Mouse (Mus musculus) embryonic facial prominence, embryonic 11.5 days (tissue): Measurements from ENCODE around the gene Selenoo. TPM values are rescaled to one million over a fixed set of nuclear protein-coding genes. Genes with fewer than 3 reads are reported as not detected.

ENCODE experiments used
- ATAC-seq: fragments of 200-750 bp; cut with Nextera tagmentation; replicated peaks from 2 replicates; pipeline ENCODE4 v1.8.0; 2017; ENCODE audit warnings: low read depth; ENCODE audit not compliant: insufficient number of reproducible peaks, low FRiP score, low TSS enrichment
- DNase-seq: peaks from one replicate; pipeline ENCODE4 v3.0.0-alpha.2; 2015; ENCODE audit warnings: low spot score
- H3K27ac ChIP-seq: fragments of 300-500 bp; sonication (generic); replicated peaks from 2 replicates; pipeline ENCODE4 v1.5.1; 2014; ENCODE audit warnings: mild to moderate bottlenecking, low read depth, low read length, control low read depth
- H3K27me3 ChIP-seq: fragments of 300-500 bp; sonication (generic); 2 replicates; pipeline ENCODE4 v1.6.1; 2014; ENCODE audit warnings: mild to moderate bottlenecking, low read length, moderate library complexity, mixed read lengths; ENCODE audit not compliant: control insufficient read depth, insufficient read depth
- H3K36me3 ChIP-seq: fragments of 300-500 bp; sonication (generic); replicated peaks from 2 replicates; pipeline ENCODE4 v1.6.1; 2014; ENCODE audit warnings: low read depth, mild to moderate bottlenecking, low read length, moderate library complexity, mixed read lengths; ENCODE audit not compliant: control insufficient read depth, insufficient read depth
- H3K4me1 ChIP-seq: fragments of 300-500 bp; sonication (generic); 2 replicates; pipeline ENCODE4 v1.6.1; 2014; ENCODE audit warnings: low read length, mixed read lengths; ENCODE audit not compliant: control insufficient read depth, insufficient read depth
- H3K4me2 ChIP-seq: fragments of 300-500 bp; sonication (generic); 2 replicates; pipeline ENCODE4 v1.6.1; 2014; ENCODE audit warnings: low read depth, mild to moderate bottlenecking, control low read depth, low read length, moderate library complexity
- H3K4me3 ChIP-seq: fragments of 300-500 bp; sonication (generic); 2 replicates; pipeline ENCODE4 v1.5.1; 2014; ENCODE audit warnings: low read depth, low read length, control low read depth
- H3K9ac ChIP-seq: fragments of 300-500 bp; sonication (generic); replicated peaks from 2 replicates; pipeline ENCODE4 v1.6.1; 2014; ENCODE audit warnings: mild to moderate bottlenecking, control low read depth, low read length
- H3K9me3 ChIP-seq: fragments of 300-500 bp; sonication (generic); replicated peaks from 2 replicates; pipeline ENCODE4 v1.6.1; 2016; ENCODE audit warnings: mild to moderate bottlenecking, low read length, inconsistent platforms, mixed read lengths; ENCODE audit not compliant: control insufficient read depth
- WGBS: fragments of 180-500 bp; shearing (Covaris S2); extraction: QIAGEN DNeasy Blood & Tissue Kit; methylation state at CpG from one replicate; pipeline ENCODE4 v1.1.7; 2014; 5-methylcytosine and 5-hydroxymethylcytosine counted together
- polyA plus RNA-seq: library from polyadenylated mRNA; unstranded; fragments of >200 nt; fragmentation: Nextera tagmentation; extraction: Ambion mirVana; gene quantifications from 2 replicates; pipeline ENCODE4 v1.2.1, GENCODE M21; 2014

Gene Selenoo
- polyA plus RNA-seq, 1 experiment from 2014 or later: 17.7 TPM

GRCm38 (mm10) chr15:89123595-89123994 is 34.7 kb downstream of the Selenoo start:
- no peaks in the 10 kb centered on the region for H3K9me3 ChIP-seq
- DNase-seq: peak; percentile 62
- peak overlapping the region; percentile 78 for H3K9ac ChIP-seq
- peak overlapping the region; percentile 85 for H3K4me2 ChIP-seq
- H3K4me1 ChIP-seq: peaks cover 10% of the 10 kb centered on the region
- H3K27ac ChIP-seq: peak overlapping the region; percentile 35; the same call in 1 of the 2 replicates
- no peaks in the 10 kb centered on the region; the same call in 1 of the 2 replicates for H3K36me3 ChIP-seq
- ATAC-seq: no peak
- no peaks in the 10 kb centered on the region for H3K27me3 ChIP-seq
- H3K4me3 ChIP-seq: peak overlapping the region; percentile 88
- WGBS: 28% methylated on average over 11 of the region's 11 CpGs

GRCm38 (mm10) chr15:89124312-89124711 is 35.4 kb downstream of the Selenoo start:
- ATAC-seq (no peak), DNase-seq (no peak)
- Histone ChIP-seq H3K27ac (no peak overlapping the region), H3K36me3 (no peaks in the 10 kb centered on the region), H3K4me1 (peaks cover 13% of the 10 kb centered on the region), H3K4me2 (no peak overlapping the region), H3K9me3 (no peaks in the 10 kb centered on the region), H3K4me3 (no peak overlapping the region), H3K9ac (no peak overlapping the region), H3K27me3 (no peaks in the 10 kb centered on the region)
- WGBS: 92% methylated on average over 3 of the region's 3 CpGs

GRCm38 (mm10) chr15:89125351-89125750 is 36.5 kb downstream of the Selenoo start:
- H3K9ac ChIP-seq: no peak overlapping the region
- no peak overlapping the region for H3K4me3 ChIP-seq
- H3K27ac ChIP-seq: no peak overlapping the region
- no peaks in the 10 kb centered on the region for H3K27me3 ChIP-seq
- H3K36me3 ChIP-seq: no peaks in the 10 kb centered on the region
- no peaks in the 10 kb centered on the region for H3K9me3 ChIP-seq
- WGBS: 87% methylated on average over 9 of the region's 9 CpGs
- no peak overlapping the region for H3K4me2 ChIP-seq
- ATAC-seq (no peak), DNase-seq (no peak)
- peaks cover 13% of the 10 kb centered on the region for H3K4me1 ChIP-seq

GRCm38 (mm10) chr15:89126622-89127021 is 37.7 kb downstream of the Selenoo start:
- no peaks in the 10 kb centered on the region for H3K9me3 ChIP-seq
- DNase-seq: no peak
- WGBS: 88% methylated on average over 8 of the region's 8 CpGs
- ATAC-seq: no peak
- H3K4me2 ChIP-seq: no peak overlapping the region
- no peak overlapping the region for H3K4me3 ChIP-seq
- H3K27me3 ChIP-seq: no peaks in the 10 kb centered on the region
- peaks cover 11% of the 10 kb centered on the region for H3K4me1 ChIP-seq
- no peaks in the 10 kb centered on the region for H3K36me3 ChIP-seq
- H3K9ac ChIP-seq: no peak overlapping the region
- H3K27ac ChIP-seq: no peak overlapping the region

- no peaks in the 10 kb centered on the region for H3K9me3 ChIP-seq
- no peak for ATAC-seq
- H3K4me1 ChIP-seq: peaks cover 6% of the 10 kb centered on the region
- H3K36me3 ChIP-seq: no peaks in the 10 kb centered on the region
- H3K4me3 ChIP-seq: 0 out of 2 replicates have a peak overlapping the region, but pooled peaks have one; percentile 52
- DNase-seq: no peak
- WGBS: 82% methylated on average over 8 of the region's 8 CpGs
- H3K4me2 ChIP-seq: peak overlapping the region; percentile 72
- no peak overlapping the region for H3K27ac ChIP-seq
- H3K9ac ChIP-seq: peak overlapping the region; percentile 72
- H3K27me3 ChIP-seq: no peaks in the 10 kb centered on the region
These were observed 38.6 kb downstream of the Selenoo start for GRCm38 (mm10) chr15:89127364-89127940.

- Histone ChIP-seq H3K4me1 (peaks cover 3% of the 10 kb centered on the region), H3K27me3 (no peaks in the 10 kb centered on the region), H3K4me3 (peak within 1 kb of the TSS; percentile 52), H3K9me3 (no peaks in the 10 kb centered on the region), H3K27ac (peak within 1 kb of the TSS; percentile 43; the same call in 1 of the 2 replicates), H3K36me3 (no peaks in the 10 kb centered on the region), H3K4me2 (peak within 1 kb of the TSS; percentile 72), H3K9ac (peak within 1 kb of the TSS; percentile 72)
- 3% methylated on average over 36 of the region's 36 CpGs for WGBS
- peak; percentile 88 for DNase-seq
- peak; percentile 82 for ATAC-seq
These were observed 39.8 kb downstream of the Selenoo start, which contains the start of gene Hdac10 for GRCm38 (mm10) chr15:89128382-89129350. Gene Hdac10, minus strand, starts transcription at chr15:89128700.

- no peak for DNase-seq
- Histone ChIP-seq H3K4me3 (no peak overlapping the region), H3K4me2 (no peak overlapping the region), H3K9ac (no peak overlapping the region), H3K4me1 (peaks cover 3% of the 10 kb centered on the region; the same call in 1 of the 2 replicates), H3K27ac (no peak overlapping the region), H3K36me3 (no peaks in the 10 kb centered on the region), H3K27me3 (no peaks in the 10 kb centered on the region), H3K9me3 (no peaks in the 10 kb centered on the region)
- no peak for ATAC-seq
These were observed 41.4 kb downstream of the Selenoo start for GRCm38 (mm10) chr15:89130245-89130644.

- Histone ChIP-seq H3K4me2 (no peak overlapping the region), H3K4me3 (no peak overlapping the region), H3K9me3 (no peaks in the 10 kb centered on the region), H3K36me3 (no peaks in the 10 kb centered on the region), H3K9ac (no peak overlapping the region), H3K27ac (no peak overlapping the region), H3K4me1 (peaks cover 3% of the 10 kb centered on the region; the same call in 1 of the 2 replicates), H3K27me3 (no peaks in the 10 kb centered on the region)
- no peak for DNase-seq
- ATAC-seq: no peak
- 84% methylated on average over 3 of the region's 3 CpGs for WGBS
These were observed 42.4 kb downstream of the Selenoo start for GRCm38 (mm10) chr15:89131316-89131715.
